Mouse (Mus musculus) gastrocnemius, adult 2 months (tissue): ENCODE results near the gene Kcp. TPM values are rescaled to one million over a fixed set of nuclear protein-coding genes. Genes with fewer than 3 reads are reported as not detected.

Source experiments
- DNase-seq: peaks from one replicate; pipeline ENCODE4 v3.0.0; 2022
- H3K27ac ChIP-seq: fragments of 200-600 bp; 2 replicates; pipeline ENCODE4 v1.8.1; 2022; ENCODE audit warnings: mild to moderate bottlenecking
- H3K4me3 ChIP-seq: fragments of 200-600 bp; 2 replicates; pipeline ENCODE4 v1.8.1; 2022; ENCODE audit warnings: mild to moderate bottlenecking, moderate library complexity
- CTCF ChIP-seq: fragments of 200-600 bp; IDR thresholded peaks from 2 replicates; pipeline ENCODE4 v1.8.1; 2022; ENCODE audit warnings: antibody characterized with exemption, mild to moderate bottlenecking, moderate library complexity
- intact Hi-C: fragments of 180-260 bp; cut with DNase I; formaldehyde crosslinking; loops from one replicate; pipeline ENCODE4 v1.15.1; 2025
- total RNA-seq, 2 experiments: library from RNA; stranded (reverse); gene quantifications; 2 replicates each; pipeline ENCODE4 v1.2.3; 2021

The Kcp gene
- total RNA-seq, 2 experiments from 2014 or later, result 3.8 to 4.0 TPM

DNA sequence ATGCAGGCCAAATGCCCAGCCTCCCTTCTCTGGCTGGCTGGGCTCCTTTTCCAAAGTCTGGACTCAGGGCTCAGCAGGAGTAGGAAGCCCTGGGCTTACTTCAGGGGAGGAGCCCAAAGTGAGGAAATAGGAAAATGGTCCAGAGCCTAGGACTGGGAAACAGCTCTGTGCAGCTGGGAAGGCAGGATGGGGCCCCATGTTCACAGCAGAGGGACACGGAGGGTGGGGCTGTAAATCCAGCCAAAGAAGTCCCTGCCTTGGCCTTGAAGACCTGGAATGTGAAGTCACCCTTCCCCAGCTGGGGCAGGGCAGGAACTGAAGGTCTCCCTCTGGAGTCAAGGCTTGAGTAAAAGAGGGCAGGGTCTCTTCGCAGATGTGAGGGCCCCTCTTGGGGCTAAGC, 1.3 kb upstream of the Kcp start:
- Histone ChIP-seq H3K4me3 (no peak overlapping the region), H3K27ac (peak overlapping the region; percentile 43; the same call in 1 of the 2 replicates)
- intact Hi-C loops, result no loop called here
- no peak for TF ChIP-seq CTCF
- peak; percentile 61 for DNase-seq

DNA sequence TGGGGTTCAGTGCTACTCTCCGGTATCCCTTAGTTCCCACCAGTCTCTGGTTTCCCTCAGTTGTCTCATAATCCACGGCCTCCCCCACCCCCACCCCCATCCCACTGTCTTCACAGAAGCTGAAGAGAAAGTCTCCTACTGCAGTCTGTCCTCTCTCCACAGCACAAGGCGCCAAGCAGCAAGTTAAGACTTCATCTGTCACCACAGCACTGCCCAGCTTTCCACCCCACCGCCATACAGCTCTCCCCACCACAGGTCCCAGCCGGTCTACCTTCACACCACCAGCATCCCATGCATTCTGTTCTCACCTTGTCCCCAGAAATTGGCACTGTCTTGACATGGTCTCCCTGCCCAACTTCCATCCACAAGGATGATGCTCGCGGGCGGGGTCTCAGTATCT, 918 bp downstream of the Kcp start:
- intact Hi-C loops, result no loop called here
- peak overlapping the region; percentile 72 for H3K4me3 ChIP-seq
- no peak for DNase-seq
- no peak for TF ChIP-seq CTCF
- H3K27ac ChIP-seq, result no peak overlapping the region

DNA sequence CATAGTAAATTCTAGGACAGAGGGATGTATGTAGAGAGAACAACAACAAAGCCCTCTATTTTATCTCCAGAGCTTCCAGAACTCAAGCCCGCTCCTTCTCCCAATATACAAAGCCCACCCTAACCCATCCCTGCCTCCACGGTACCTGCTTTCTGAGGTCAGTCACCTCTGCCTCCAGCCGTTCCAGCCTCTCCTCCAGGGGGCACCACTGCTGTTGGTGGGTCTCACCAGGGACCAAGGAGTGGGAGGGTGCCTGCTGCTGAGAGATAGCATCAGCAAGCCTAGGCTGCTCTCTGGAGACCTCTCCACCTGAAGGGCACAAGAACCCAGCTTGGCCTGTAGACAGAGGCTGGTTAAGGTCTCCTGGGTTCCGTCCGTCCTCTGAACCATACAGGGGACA, 2.3 kb downstream of the Kcp start:
- TF ChIP-seq CTCF, result no peak
- intact Hi-C loops, result no loop called here
- Histone ChIP-seq H3K27ac (no peak overlapping the region), H3K4me3 (no peak overlapping the region)
- DNase-seq, result no peak

DNA sequence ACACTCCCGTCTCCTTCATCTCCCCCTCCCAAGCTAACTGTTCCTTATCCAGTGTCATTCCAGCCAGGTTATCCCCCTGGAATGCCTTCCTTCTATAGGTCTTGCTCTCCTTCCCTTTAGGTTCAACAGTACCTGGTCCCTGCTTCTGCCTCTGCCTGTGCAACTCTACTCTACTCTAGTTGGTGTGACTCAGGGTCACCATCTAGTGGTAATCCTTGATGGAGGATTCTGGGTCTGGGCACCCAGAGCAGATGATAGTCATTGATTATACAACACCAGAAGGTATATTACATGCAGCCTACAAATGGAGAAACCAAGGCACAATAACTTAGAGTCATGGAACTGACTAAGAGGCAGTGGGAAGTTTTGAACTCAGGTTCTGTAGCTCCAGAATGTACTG, 6.2 kb downstream of the Kcp start:
- intact Hi-C loops, result no loop called here
- Histone ChIP-seq H3K27ac (no peak overlapping the region), H3K4me3 (no peak overlapping the region)
- DNase-seq, result no peak
- peak; percentile 44; the same call in 1 of the 2 replicates for TF ChIP-seq CTCF

DNA sequence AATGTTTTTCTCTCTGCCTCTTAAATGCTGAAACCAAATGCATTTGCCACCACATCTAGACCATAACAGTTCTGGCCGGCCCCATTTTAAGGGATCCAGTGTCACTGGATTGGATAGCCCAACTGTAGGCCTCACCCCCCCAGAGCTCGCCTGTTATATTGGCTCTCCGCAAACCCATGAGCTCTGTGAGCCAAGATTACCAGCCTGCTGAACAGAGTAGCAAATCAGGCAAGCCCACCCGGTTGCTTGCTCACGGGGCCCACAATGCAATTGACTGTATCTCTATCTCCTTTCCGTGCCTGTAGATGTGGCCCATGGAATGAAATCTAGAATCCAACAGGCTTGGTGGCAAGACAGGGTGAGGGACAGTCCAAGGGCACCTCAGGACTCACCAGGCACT, 6.9 kb downstream of the Kcp start:
- intact Hi-C loops, result no loop called here
- no peak for DNase-seq
- TF ChIP-seq CTCF, result no peak
- Histone ChIP-seq H3K4me3 (no peak overlapping the region), H3K27ac (no peak overlapping the region)

DNA sequence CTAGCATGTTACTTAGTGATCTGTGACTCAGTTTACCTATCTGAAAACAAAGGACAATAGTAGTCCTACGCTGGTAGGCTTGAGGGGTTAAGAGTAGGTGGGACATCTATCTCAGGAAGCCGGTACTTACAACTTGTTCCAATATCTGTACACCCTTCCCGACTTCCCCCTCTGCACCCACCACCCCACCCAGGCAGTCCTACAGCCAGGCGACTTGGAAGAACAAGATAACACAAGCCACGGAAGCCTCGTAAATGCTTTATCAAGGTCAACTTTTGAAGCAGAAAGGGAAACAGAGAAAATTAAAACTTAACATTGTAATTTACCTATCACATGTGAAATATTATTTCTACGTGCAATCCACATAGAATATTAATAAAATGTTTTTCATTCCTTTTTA, 7.6 kb downstream of the Kcp start:
- TF ChIP-seq CTCF, result no peak
- intact Hi-C loops, result no loop called here
- H3K4me3 ChIP-seq, result no peak overlapping the region
- H3K27ac ChIP-seq, result no peak overlapping the region
- no peak for DNase-seq

DNA sequence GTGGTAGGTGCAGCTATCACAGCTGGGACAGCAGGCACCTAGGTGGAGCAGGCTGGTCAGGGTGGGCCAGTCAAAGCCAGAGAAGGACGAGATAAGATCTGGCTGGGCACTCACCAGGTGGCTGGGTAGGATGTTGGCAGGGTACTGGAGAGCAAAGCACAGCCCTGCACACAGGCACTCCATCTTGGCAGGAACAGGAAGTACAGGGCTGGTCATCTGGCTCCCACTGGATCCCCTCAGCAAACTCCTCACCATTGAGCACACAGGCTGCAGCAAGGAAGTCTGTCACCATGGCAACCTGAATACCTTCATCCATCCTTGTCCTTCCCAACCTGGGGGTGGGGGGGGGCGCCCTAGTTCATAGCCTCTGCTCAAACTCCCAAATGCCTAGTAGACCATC, 10.0 kb downstream of the Kcp start:
- TF ChIP-seq CTCF, result no peak
- DNase-seq, result no peak
- Histone ChIP-seq H3K27ac (no peak overlapping the region), H3K4me3 (no peak overlapping the region)
- intact Hi-C loops, result no loop called here

DNA sequence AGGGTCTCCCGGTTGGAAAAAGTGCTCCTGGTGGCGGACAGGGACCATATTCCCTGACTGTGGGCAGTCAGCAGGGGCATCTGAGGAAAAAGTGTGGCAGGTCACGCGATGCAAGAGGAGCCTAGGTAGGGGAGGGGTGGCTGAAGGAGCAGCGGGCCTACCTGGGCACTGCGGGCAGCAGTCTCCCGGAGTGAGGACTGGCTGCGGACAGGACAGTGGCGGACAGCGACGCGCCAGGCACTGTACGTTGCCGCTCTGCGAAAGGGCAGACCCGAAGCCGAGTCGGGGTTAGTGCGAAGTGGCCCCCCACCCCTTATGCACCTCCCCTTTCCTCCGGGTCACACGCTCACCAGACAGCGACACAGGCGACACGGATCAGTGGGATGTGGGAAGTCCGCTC, 11.5 kb downstream of the Kcp start:
- H3K27ac ChIP-seq, result no peak overlapping the region
- H3K4me3 ChIP-seq, result no peak overlapping the region
- no peak for TF ChIP-seq CTCF
- DNase-seq, result no peak
- intact Hi-C loops, result no loop called here

DNA sequence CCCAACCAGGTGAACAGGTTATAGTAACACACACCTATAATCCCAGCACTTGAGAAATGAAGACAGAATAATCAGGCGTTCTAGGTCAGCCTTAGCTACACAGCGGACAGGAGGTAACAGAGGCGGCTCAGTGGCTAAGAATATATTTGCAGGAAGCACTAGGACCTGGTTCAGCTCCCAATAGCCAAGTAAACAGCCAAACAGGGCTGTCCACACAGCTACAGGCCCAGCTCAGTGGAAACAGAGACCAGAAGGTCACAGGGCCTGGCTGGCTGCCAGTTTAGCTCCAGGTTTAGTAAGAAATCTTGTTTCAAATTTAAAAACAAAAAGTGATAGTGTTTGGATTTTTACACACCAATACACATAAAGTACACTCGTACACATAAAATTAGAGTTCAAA, 13.7 kb downstream of the Kcp start:
- no peak for TF ChIP-seq CTCF
- peak overlapping the region; percentile 58 for H3K27ac ChIP-seq
- peak; percentile 59 for DNase-seq
- H3K4me3 ChIP-seq, result no peak overlapping the region
- intact Hi-C loops, result no loop called here

DNA sequence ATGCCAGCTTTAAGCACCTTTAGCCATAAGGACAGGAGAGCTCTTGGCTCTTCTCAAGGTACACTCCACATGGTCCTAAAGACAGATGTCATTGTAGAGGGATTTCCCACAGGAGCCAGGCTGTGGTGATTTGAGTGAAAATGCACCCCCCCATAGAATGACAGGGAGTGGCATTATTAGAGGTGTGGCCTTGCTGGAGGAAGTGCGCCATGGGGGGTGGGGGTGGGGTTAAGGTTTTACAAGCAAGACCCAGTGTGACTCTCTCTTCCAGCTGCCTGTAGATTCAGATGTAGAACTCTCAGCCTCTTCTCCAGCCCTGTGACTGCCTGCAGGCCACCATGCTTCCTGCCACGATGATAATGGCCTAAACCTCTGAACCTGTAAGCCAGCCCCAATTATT, 21.8 kb downstream of the Kcp start:
- no peak for DNase-seq
- TF ChIP-seq CTCF, result no peak
- Histone ChIP-seq H3K27ac (no peak overlapping the region), H3K4me3 (no peak overlapping the region)
- intact Hi-C loops, result loop anchor here (5.0 kb wide), 2 partner anchors 89 to 124 kb away; partner anchors contain the start of gene Ccdc136

DNA sequence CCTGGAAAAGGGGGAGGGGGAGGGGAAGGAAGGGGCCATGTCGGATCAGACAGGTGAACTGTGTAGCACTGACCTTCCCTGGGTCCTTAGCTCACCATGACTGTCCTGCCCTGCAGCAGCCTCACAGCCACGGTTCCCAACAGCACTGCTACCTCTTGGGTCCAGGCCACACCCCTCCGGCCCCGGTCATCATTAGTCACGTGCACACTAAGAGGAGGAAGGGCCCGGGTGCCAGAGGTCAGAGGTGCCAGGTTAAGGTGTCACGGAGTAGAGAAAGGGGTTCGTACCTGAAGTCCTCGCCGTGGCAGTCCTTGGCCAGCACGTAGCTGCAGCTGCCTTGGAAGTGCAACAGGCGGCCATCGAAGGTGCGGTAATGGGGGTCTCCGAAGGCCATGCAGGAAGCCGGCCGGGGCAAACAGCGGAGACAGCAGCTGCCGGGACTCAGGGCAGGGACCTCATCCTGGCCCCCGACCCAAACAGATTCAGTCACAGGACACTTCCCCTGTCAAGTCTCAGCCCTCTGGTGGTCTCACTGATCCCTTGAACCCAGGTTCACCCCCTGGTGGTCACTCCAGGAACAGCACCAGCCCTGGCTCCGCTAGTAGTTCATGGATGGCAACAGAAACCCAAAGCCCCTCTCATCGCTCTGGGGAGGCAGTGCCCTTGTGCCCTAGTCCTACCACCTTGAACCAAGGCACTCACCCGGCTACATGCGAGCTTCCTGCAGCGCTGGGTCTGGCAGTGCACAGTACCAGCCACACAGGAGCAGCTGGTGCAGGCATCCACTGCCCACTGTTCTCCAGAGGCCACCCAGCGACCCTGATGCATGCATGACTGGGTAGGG, 22.8 kb downstream of the Kcp start:
- Histone ChIP-seq H3K27ac (no peak overlapping the region), H3K4me3 (peak overlapping the region; percentile 68)
- DNase-seq, result peak; percentile 75
- intact Hi-C loops, result loop anchor here (5.0 kb wide), 2 partner anchors 88 to 123 kb away; partner anchors contain the start of gene Ccdc136
- TF ChIP-seq CTCF, result peak; percentile 82

DNA sequence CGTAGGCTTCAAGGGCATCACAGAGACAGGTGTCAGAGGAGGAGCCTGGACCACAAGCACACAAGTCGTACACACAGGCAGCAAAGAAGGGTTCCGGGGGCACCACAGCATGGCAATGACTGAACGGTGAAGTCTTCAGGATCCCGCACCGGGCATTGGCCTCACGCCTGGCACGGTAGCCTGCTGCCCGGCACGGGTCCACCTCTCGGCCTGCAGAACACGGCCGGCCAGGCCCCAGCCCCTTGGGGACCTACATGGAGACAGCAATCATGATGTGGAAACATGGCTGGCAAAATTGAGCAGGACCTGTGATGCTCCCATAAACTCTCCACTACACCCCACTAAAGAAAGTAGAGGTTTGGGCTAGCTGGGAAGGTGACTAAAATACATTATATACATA, 25.1 kb downstream of the Kcp start:
- TF ChIP-seq CTCF, result no peak
- intact Hi-C loops, result no loop called here

DNA sequence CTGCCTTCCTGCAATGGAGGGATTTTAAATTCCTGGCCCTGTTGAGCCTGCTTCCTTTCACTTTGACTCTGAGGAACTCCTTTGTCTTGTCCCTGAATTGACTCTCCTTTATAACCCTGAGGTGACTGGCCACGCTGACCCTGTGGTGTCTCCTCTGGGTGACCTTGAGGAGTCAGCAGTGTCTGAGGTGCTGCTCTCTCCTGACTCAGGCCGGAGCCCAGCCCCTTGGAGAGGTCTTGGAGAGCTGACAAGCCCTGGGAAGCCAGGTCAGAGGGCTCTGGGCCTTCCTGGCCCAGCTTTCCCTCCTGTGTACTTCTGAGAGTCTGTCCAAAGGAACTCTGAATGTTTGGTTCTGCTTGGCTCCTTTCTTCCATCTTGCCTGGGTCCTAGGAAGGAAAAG, 33.0 kb downstream of the Kcp start:
- intact Hi-C loops, result no loop called here
- no peak for TF ChIP-seq CTCF
- Histone ChIP-seq H3K27ac (no peak overlapping the region), H3K4me3 (no peak overlapping the region)
- no peak for DNase-seq

More for the DNA sequence above, 25.1 kb downstream of the Kcp start:
- DNase-seq, result no peak
- no peak overlapping the region for H3K4me3 ChIP-seq
- H3K27ac ChIP-seq, result no peak overlapping the region
